Mouse (Mus musculus) heart, postnatal 4 days (tissue): ENCODE data around the gene Arf3. TPM values are rescaled to one million over a fixed set of nuclear protein-coding genes. Genes with fewer than 3 reads are reported as not detected.

Experiments
- DNase-seq: peaks from one replicate; pipeline ENCODE4 v3.0.0; 2021
- total RNA-seq, 2 experiments: library from RNA; stranded (reverse); gene quantifications; 2 replicates each; pipeline ENCODE4 v1.2.3; 2021

Gene Arf3
- total RNA-seq, 2 experiments from 2014 or later = 40.9 to 43.7 TPM

DNA sequence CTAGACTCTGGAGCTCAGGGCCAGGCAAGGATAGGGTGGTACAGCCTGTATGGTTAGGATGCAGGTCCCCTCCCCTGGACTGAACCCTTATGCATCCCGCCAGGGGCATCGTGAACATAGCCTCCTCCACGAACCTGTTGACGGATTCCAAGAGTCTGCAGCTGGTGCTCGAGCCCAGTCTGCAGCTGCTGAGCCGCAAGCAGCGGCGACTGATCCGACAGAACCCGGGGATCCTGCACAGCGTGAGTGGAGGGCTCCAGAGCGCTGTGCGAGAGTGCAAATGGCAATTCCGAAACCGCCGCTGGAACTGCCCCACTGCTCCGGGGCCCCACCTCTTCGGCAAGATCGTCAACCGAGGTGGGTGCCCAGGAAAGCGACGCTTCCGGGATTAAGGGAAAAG is 27.7 kb upstream of the Arf3 start:
- no peak for DNase-seq

DNA sequence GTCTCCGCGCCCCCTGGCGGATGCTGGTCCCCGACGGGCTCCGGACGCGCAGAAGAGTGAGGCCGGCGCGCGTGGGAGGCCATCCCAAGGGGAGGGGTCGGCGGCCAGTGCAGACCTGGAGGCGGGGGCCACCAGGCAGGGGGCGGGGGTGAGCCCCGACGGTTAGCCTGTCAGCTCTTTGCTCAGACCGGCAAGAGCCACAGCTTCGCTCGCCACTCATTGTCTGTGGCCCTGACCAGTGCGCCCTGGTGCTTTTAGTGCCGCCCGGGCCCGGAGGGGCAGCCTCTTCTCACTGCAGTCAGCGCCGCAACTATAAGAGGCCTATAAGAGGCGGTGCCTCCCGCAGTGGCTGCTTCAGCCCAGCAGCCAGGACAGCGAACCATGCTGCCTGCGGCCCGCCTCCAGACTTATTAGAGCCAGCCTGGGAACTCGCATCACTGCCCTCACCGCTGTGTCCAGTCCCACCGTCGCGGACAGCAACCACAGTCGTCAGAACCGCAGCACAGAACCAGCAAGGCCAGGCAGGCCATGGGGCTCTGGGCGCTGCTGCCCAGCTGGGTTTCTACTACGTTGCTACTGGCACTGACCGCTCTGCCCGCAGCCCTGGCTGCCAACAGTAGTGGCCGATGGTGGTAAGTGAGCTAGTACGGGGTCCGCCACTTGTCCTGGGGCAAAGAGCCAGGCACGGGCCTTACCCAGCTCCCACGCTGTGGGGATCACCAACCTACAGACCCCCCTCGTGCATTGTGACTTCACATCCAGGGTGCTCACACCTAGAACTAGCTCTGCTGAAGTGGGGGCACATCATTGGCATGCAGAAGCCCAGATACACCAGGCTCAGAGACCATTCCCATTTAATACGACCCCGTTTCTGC is 26.9 kb upstream of the Arf3 start, which contains the start of gene Wnt1:
Gene Wnt1, plus strand, starts transcription at position 197 of the 875 bp plus-strand sequence.
- peak; percentile 76 for DNase-seq

DNA sequence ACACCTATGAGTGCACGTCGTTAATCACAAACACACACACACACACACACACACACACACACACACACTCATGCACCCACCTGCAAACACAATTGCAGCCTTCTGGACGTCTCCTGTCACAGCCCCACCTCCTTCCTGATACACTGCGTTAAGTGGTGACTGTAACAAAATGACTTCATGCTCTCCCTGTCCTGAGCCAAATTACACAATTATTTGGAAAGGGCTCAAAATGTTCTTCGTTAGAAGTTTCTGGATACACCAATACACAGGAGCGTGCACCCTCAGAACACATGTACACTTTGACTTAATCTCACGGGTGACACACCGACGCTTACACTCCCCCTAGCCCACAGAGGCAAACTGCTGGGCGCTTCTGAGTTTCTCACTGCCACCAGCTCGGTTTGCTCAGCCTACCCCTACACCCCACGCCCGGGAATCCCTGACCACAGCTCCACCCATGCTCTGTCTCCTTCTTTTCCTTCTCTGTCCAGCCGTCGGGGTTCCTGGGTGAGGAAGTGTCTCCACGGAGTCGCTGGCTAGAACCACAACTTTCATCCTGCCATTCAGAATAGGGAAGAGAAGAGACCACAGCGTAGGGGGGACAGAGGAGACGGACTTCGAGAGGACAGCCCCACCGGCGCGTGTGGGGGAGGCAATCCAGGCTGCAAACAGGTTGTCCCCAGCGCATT is 26.1 kb upstream of the Arf3 start:
- no peak for DNase-seq

DNA sequence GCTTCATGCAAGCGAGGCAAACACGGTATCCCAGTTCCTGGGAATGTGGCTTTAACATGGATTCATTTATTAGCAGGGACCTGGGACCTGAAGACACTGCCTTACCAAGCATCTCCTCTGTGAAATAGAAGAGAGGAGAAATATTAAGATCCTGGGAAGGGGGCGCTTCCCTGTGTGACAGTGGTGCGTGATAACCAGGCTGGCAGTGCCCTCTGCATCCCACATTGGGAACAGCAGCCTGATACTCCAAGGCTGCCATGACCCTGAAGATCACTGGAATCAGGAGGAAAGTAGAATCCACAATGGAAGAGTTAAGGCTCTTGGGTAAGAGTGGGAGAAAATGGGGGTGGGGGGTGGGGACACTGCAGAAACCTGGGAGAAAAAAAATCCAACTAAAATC is 24.9 kb upstream of the Arf3 start:
- DNase-seq = no peak

DNA sequence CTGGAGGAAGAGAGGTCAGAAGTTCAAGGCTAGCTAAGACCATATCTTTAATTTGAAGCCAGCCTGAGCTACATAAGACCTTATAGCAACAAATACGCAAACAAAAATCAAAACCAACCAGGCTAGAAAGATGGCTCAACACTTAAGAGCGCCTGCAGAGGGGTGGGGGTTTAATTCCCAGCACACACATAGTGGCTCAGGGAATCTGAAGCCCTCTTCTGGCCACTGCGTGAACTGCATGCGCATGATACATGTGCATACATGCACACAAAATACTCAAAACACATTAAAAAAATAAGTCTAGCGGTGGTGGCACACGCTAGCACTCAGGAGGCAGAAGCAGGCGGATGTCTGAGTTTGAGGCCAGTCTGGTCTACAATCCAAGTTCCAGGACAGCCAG is 22.7 kb upstream of the Arf3 start:
- DNase-seq = no peak

DNA sequence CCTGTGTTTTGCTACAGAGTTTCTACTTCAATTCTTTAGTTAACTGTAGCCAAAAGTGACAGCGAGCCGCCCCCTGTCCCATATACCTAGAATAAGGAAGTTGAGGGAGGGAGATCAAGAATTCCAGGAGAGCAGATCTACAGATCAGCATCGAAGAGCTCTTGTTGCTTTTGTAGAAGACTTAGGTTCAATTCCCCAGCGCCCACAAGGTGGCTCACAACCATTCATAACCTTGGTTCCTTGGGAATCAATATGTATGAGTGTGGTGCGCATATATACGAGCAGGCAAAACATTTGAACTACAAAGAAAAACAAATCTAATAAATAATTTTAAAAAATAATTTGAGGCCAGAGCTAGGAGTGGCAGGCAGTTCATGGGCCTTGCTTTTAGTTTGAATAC is 18.2 kb upstream of the Arf3 start:
- no peak for DNase-seq

DNA sequence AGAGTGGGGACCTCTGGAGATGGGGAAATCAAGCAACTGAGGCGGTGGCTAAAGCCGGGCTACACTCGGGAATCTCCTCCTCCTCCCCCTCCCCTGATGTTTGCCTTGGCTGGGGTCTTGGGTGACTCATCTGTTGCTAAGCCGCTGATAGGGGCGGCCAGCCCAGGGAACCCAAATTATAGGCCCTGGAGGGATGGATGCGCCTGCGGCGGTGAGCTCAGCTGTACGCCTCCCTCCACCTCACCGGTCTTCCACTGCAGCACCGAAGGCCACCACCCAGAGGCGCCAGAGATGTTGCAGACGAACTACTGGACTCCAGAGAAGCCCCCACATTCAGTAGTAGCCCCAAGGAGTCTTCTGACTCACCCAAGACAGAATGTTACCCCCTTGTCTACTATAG is 17.6 kb upstream of the Arf3 start:
- peak; percentile 62 for DNase-seq

DNA sequence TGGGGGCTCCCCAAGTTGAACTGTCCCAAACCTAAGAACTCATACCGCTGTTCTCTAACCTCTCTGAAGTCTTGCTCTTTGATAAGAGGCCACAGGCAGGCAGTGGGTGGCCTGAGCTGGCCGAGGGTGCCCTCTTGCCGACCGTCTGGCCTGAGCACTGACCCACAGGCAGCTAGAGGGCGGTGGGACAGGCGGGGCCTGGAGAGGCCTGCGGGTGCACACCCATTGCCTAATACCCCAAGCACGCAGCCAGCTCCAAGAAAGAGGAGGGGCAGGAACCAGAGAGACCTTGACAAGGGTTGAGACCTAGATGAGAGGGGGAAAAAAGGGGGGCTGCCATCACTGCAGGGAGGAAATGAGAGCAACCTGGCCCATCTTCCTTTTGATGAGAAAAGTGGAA is 17.1 kb upstream of the Arf3 start:
- DNase-seq = peak; percentile 31

DNA sequence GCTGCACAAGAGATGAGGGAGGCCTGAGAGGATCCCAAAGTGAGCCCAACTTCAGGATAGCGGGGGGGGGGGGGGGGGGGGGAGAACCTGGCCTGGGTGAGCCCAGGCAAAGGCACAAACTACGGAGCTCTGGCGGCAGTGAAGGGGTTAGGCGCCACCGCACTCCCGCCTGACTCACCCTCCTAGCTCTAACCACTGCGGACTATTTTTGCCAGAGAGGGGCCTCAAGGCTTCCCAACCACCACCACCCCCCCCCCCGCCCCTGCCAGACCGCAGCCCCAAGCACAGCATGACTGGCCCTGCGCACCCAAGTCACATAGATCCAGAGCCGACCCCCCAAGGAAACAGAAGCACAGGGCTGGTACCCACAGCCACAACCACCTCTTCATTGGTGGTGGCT is 15.8 kb upstream of the Arf3 start:
- no peak for DNase-seq

DNA sequence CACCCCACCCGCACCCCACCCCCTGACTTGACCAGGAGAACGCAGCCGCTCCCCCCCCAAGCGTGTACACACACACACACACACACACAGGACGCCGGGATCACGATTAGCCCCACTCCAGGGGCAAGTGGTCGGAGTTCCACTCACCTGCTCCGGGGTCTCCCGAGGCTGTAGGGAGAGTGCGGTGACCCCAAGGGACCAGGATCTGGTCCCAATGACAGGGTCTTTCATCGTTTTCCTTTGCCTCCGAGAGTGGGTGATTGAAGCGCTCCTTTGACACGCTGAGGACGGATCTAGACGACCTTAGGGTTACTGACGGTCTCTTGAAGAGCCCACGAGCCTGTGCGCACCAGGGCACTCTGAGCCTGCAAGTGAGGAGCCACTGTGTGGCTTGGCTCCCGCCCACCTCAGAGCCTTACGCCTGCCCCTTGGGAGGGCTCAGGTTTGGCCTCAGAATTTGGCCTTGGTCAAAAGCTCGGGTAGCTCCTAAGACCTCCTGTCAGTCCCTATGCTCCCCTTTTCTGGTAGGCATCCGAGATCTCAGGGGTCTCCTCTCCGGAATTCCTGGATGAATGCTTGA is 15.3 kb upstream of the Arf3 start:
- DNase-seq = no peak

DNA sequence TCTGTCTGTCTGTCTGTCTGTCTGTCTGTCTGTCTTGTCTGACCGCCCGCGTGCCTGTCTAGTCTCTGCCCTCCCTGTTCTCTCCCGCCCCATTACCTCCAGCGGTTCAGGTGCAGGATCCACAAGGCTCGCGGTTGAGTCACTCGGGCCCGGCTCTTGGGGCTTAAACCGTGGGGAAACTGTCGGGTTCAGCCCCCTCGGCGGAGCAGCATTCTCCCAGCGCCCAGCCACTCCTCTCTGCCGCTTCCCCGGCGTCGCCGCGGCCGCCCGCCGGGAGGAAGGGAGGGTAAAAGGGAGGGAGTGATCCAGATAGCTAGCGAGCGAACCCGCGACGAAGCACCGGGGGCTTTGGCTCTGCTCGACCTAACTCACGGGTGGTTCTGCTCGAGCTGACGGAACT is 14.7 kb upstream of the Arf3 start, which contains the start of gene Wnt10b:
Gene Wnt10b, minus strand, starts transcription at position 389 of the 400 bp plus-strand sequence.
- peak; percentile 30 for DNase-seq

DNA sequence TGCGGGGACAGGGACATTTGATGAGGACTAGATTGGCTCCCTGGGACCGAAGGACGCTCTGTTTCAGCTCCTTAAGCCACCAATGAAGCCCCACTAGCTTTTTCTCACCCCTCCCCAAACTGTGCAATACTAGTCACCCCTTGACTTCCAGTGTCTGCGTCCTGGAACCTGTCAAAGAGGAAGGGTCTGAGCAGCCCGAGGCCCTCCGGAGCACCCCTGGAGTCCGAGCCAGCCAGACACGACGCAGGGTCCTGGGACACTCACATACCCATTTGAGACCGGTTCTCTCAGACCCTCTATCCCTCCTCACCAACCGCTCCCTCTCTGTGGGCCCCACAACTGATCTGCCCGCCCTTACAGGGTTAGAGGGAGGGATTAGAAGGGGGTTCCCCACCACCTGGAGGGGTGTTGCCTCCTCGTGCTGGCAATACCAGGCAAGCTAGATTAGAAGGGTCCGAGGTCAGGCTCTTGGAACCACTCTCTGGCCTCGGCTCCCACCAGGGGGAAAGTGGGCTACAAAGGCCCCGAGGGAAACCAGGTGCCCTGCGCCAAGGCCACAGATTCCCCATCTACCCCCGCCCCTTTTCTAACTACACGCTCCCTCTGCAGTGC is 14.1 kb upstream of the Arf3 start:
- no peak for DNase-seq

DNA sequence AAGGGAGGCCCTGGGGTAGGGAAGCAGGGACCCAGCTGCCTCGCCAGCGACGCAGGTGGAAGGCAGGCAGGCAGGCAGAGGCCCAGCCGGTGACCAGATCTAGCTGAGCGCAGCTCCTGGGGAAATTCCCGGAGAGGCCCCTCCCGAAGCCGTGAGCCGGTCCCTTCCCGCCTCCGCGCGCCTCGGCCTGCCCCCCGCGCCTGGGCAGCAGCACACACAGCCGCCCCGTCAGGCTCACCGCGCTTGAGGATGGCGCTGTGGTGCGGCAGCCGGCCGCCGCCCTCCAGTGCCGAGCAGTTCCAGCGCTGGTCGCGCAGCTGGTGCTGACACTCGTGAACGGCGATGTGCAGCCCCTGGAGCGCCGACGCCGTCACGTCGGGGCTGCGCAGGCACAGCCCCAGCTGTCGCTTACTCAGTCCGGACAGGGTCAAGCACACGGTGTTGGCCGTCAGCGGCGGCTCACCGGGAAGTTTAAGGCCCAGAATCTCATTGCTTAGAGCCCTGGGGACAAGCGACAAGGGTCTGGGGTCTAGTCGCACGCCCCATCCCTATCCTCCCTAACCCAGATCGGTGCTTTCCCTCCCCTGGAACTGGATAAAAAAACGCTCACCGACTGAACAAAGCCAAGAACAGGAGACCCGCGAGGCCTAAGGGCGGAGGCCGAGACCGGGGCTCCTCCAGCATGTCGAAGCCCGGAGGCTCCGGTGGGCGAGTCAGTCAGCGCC is 13.4 kb upstream of the Arf3 start:
- DNase-seq = peak; percentile 36

DNA sequence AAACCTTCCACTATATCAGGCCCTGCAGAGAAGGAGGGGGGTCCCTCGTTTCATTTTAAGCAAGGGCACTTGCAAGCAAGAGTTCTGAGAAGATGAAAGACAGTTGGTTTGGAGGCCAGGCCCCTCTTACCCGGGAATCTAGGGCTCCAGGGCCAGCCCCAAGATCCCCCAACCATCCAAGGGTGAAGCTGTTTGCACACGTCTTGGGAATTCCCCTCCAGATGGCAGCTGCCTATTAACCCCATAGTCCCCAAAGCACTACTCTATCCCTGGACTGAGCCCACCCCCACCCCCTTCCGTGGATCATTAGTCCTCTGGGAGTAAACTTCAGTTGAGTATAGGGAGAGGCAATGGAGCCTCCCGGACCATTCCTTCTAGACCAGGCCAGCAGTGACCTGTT is 12.5 kb upstream of the Arf3 start:
- no peak for DNase-seq

DNA sequence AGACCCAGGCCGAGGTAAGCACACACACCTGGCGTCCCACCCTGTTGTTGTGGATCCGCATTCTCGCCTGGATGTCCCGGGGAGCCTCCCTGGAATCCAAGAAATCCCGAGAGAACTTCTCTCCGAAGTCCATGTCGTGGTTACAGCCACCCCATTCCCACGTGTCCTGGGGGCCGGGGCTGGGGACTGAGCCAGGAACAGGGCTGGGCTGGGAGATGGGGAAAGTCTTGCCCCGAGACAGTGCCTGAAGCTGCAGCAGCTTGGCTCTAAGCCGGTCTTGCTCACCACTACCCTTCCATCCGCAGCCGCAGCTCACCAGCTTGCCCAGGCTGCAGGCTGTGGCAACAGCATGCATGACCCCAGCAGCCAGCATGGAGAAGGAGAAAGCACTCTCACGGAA is 11.1 kb upstream of the Arf3 start:
- DNase-seq = no peak

DNA sequence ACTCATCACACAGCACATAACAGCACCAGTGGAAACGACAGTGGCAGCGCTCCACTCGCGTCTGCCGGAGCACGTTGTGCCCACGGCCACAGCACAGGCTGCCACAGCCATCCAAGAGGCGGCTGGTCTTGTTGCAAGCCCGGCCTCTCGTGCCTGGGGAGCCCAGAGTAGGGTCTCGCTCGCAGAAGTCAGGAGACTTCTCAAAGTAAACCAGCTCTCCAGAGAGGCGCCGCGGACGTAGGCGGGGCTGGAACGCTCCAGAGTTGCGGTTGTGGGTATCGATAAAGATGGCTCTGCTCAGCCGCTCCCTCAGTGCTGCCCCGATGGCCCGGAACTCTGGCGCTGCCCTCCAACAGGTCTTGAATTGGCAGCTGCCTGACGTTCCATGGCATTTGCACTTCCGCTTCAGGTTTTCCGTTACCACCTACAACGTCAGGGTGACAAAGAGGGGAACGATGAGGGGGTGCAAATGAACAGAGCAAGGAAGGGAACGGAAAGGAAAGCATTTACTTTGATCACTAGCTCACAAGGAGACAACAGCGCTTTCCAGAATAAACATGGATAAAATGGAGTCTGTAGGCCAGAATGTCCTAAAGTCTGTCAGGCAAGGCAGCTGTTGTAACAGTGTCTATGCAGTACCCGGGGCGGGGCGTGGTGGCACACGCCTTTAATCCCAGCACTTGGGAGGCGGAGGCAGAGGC is 9.6 kb upstream of the Arf3 start:
- DNase-seq = peak; percentile 17

DNA sequence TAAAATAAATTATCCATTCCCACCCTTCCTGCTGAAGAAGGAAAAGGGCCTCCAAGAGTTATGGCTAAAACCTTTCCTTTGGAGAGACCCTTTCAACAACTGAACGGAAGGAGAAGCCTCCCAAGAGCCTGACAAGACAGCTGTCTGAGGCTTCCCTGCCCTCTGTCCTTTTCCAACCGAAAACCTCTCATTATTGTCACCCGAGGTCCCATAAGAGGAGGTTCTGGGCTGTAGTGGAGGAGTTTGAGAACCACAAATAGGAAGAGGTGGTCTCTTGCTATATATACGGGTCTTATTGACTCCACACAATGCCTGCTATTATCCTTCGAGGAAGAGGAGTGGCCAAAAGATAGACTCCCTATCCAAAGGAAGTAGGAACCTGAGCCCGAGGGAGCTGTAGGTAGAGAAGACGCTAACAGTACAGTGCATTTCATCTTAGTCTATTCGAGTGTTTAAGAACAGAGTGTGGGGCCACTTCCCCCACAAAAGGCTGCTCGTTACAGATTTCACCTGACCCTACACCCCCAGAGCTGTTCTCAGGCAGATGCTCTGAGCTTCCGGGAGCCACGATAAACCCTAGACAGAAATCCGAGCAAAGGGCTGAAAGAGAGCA is 8.9 kb upstream of the Arf3 start:
- DNase-seq = no peak

DNA sequence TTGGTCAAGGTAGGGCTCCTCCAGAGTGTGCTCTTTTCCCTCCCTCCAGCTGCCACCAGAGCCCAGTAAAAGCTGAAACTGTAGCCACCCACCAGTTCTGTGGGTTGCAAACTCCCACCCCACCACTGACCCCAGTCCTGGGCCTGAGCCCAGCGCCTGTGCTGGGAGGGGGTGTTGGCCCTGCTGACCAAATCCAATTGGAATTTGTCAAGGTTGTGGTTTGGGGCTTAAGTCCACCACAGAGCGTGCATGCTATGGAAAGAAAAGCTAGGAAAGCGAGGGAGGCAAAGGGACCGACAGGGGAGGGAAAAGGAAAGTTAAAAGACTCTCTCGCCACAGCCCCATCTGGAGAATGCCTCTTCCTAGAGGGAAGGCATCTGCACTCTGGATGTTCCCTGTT is 5.2 kb upstream of the Arf3 start:
- no peak for DNase-seq

DNA sequence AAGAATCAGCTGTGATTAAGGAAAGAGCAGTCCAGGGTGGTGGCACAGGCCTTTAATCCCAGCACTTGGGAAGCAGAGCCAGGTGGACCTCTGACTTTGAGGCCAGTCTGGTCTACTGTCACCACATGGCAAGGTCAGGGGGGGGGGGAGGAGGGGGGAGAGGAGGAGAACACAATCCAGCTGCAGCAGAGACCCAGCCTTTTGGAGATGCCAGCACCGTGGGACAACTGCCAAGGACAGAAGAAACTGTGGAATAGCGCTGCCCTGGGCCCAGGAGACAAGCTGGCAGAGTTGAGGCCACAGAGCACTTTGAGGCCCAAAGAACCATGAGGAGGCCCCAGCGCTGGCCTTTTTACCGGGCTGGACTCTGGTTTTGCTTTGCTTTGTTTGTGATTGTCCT is 2.9 kb upstream of the Arf3 start:
- no peak for DNase-seq

DNA sequence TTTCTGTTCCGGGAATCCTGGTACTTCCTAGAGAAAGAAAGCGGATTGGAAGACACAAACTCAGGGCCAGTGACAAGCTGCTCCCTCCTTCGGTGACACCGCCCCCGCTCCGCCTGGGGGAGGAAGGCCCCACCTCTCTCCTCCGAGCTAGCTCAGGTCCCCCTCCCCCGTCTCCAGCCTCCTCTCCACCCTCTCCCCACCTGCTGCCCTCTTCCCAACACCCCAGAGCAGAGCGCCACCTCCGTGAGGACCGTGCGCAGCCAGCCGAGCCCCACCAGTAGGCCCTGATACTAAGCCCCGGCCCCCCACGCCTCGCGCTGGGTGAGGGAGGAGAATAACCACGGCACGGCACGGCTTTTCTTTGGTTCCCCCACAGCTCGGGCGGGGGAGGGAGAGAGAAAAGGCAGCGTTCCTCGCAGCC is 803 bp downstream of the Arf3 start:
- DNase-seq = peak; percentile 75

DNA sequence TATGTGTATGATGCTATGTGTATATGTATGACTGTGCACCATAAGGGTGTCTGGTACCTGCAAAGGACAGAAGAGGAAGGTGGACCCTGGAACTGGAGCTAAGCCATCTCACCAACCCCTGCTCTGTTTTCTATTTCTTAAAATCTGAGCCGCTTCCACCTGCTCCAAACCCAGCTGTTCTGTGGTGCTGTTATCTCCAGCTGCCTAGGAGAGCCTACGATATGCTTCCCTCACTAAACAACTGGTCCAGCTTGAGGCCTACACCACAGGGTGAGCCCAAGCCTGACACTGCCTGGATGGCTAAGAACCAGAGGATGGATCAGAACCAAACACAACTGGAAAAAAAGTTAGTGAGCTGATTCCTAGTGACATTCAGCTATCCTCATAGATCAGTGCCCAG is 8.9 kb downstream of the Arf3 start:
- no peak for DNase-seq
